Mouse (Mus musculus) small intestine, adult 2 months (tissue): ENCODE results near the gene H2-DMb1.

Experiments used
- CTCF ChIP-seq: fragments of 200-500 bp; IDR thresholded peaks from 2 replicates; pipeline ENCODE4 v1.5.1; 2012; ENCODE audit warnings: low read depth, mild to moderate bottlenecking, control low read depth, inconsistent platforms, low read length, moderate library complexity, mixed read lengths; ENCODE audit not compliant: insufficient replicate concordance, insufficient read length; ENCODE audit errors: extremely low read depth
- POLR2A ChIP-seq: fragments of 200-500 bp; IDR thresholded peaks from 2 replicates; pipeline ENCODE4 v1.6.1; 2012; ENCODE audit warnings: low read depth, mild to moderate bottlenecking, control low read depth, inconsistent platforms, low read length, moderate library complexity

- no peak for TF ChIP-seq CTCF
- TF ChIP-seq POLR2A, result peak; percentile 46; the same call in 1 of the 2 replicates
Measured at GRCm38 (mm10) chr17:34188010-34188409, 35.1 kb downstream of the H2-DMb1 start.
